Mouse (Mus musculus) adipocyte (in vitro differentiated cells): ENCODE results near the gene Slc4a5.

Experiments used
- DNase-seq: peaks from one replicate; pipeline ENCODE4 v3.0.0-alpha.2; 2016; ENCODE audit warnings: low spot score

Gene Slc4a5

GRCm38 (mm10) chr6:83351490-83352160 is 132.0 kb downstream of the Slc4a5 start:
- DNase-seq = no peak

GRCm38 (mm10) chr6:83352666-83353410 is 133.2 kb downstream of the Slc4a5 start:
- DNase-seq = no peak
